15 mouse cellular contexts compared by ENCODE assay signal in the genomic region with DNA sequence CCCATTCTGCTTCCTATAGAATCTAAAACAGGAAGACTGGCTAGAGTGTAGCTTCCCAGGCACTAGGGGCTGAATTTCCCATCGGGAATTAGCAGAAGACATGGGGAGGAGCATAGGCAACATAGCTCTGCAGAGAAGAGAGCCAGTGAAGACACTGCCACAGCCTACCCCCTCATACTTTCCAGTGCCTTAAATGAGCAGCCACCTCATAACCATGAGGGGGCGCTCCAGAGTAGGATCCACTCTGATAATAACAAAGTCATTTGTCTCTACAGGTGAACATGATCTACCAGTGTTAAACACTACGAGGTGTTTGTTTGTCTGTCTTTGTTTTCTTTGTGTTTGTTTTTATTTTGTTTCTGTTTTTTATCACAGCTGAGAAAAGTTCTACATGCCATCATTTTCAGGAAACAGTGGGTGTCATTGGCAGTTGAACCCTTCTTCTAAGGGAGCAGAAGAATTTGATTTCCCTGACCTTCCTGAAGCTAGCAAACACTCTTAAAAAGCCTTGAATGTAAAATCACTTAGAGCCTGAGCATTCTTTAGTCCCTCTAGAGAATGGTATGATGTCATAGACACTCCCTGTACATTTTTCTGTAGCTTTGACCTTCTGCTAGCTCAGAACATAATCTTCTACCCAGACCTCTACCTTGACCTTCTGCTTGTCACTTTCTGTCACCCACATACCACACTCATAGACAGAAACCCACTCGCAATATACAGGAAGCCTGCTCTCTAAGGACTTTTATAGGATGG.
A peak's percentile ranks its signal among the peaks of the same experiment; 100 is the strongest.
DNase-seq lines count a peak whose midpoint lies in the region; ATAC-seq and TF ChIP-seq lines count a peak whose summit lies in the region.
"Had no signal": no experiment of that assay in that cellular context is flagged by ENCODE, and none has a peak within 500 bp of the region (broad histone marks: within the 10 kb centered on the region; RNA-seq: fewer than 3 reads in every experiment).

No protein-coding gene starts in this region.

- TF ChIP-seq EP300 in ES-Bruce4 (IDR thresholded peaks at IDR 0.05; ENCODE audit: insufficient read depth, low read depth, low read length): no peak

- no peaks in the 10 kb centered on the region for H3K9me3 ChIP-seq in lung, embryonic 14.5 days (ENCODE audit: low read depth, low read length)
- no peaks in the 10 kb centered on the region for H3K9me3 ChIP-seq in ES-Bruce4 (replicated peaks; ENCODE audit: control insufficient read depth, insufficient read depth, low read length, poor library complexity, severe bottlenecking)
- H3K9me3 ChIP-seq: embryonic facial prominence, embryonic 12.5 days; forebrain, embryonic 13.5 days had no signal

- no peaks in the 10 kb centered on the region for H3K27me3 ChIP-seq in lung, embryonic 14.5 days (ENCODE audit: insufficient read depth, low read length)
- H3K27me3 ChIP-seq in ES-Bruce4 (ENCODE audit: control insufficient read depth, insufficient read depth, low read length, poor library complexity, severe bottlenecking): no peaks in the 10 kb centered on the region
- H3K27me3 ChIP-seq: embryonic facial prominence, embryonic 12.5 days; forebrain, embryonic 13.5 days had no signal

- DNase-seq in gastrocnemius, adult 2 months: no peak
- no peak for DNase-seq in gastrocnemius, postnatal 25 days
- peak; percentile 14 for DNase-seq in lung, embryonic 14.5 days
- DNase-seq in lung, postnatal 25 days (ENCODE audit: low spot score): no peak
- DNase-seq in cerebellum, adult 9-10 months: no peak
- no peak for DNase-seq in left cerebral cortex, adult 18-20 months (ENCODE audit: low spot score in 2 of 2)
- DNase-seq: cerebellum, adult 2 months; left cerebral cortex, postnatal 4 days; lung, postnatal 14 days; spleen, adult 18-20 months had no signal

- no peaks in the 10 kb centered on the region for H3K36me3 ChIP-seq in lung, embryonic 14.5 days (ENCODE audit: insufficient read depth)
- no peaks in the 10 kb centered on the region for H3K36me3 ChIP-seq in ES-Bruce4 (ENCODE audit: control insufficient read depth, insufficient read depth, low read length, poor library complexity, severe bottlenecking)
- H3K36me3 ChIP-seq: embryonic facial prominence, embryonic 12.5 days; G1E had no signal

- ATAC-seq in lung, embryonic 14.5 days (ENCODE audit: insufficient read depth): no peak
- peak; percentile 66 for ATAC-seq in common myeloid progenitor, adult 5-6 weeks (replicated peaks; ENCODE audit: low read depth, poor library complexity, severe bottlenecking)
- ATAC-seq: forebrain, embryonic 13.5 days had no signal

- intact Hi-C loops in gastrocnemius, adult 2 months (cut with DNase I): no loop called here

- H3K27ac ChIP-seq in gastrocnemius, adult 2 months: no peak overlapping the region
- no peak overlapping the region for H3K27ac ChIP-seq in lung, embryonic 14.5 days (ENCODE audit: low read depth)
- no peak overlapping the region for H3K27ac ChIP-seq in ES-Bruce4 (ENCODE audit: insufficient read depth, low read length)
- H3K27ac ChIP-seq: embryonic facial prominence, embryonic 12.5 days; forebrain, embryonic 13.5 days had no signal

- no peak for TF ChIP-seq POLR2A in ES-Bruce4 (IDR thresholded peaks at IDR 0.05; ENCODE audit: insufficient read depth, low read length)

- WGBS in lung, embryonic 14.5 days: 45% methylated on average over 4 of the region's 4 CpGs

- no peaks in the 10 kb centered on the region for H3K4me1 ChIP-seq in lung, embryonic 14.5 days (ENCODE audit: insufficient read depth)
- H3K4me1 ChIP-seq in ES-Bruce4 (ENCODE audit: control insufficient read depth, insufficient read depth, low read length): no peaks in the 10 kb centered on the region
- H3K4me1 ChIP-seq: embryonic facial prominence, embryonic 12.5 days; forebrain, embryonic 13.5 days had no signal

- no peak overlapping the region for H3K4me3 ChIP-seq in gastrocnemius, adult 2 months
- no peak overlapping the region for H3K4me3 ChIP-seq in lung, embryonic 14.5 days (ENCODE audit: low read depth, low read length)
- no peak overlapping the region for H3K4me3 ChIP-seq in ES-Bruce4 (ENCODE audit: low read depth, low read length)
- H3K4me3 ChIP-seq: embryonic facial prominence, embryonic 12.5 days; forebrain, embryonic 13.5 days had no signal

- no peak overlapping the region for H3K9ac ChIP-seq in lung, embryonic 14.5 days
- no peak overlapping the region for H3K9ac ChIP-seq in ES-Bruce4 (ENCODE audit: low read depth, poor library complexity, severe bottlenecking)
- H3K9ac ChIP-seq: embryonic facial prominence, embryonic 12.5 days; forebrain, embryonic 13.5 days had no signal

- H3K4me2 ChIP-seq in lung, embryonic 14.5 days: no peak overlapping the region
- H3K4me2 ChIP-seq: embryonic facial prominence, embryonic 12.5 days; forebrain, embryonic 13.5 days had no signal

- peak; percentile 49 for TF ChIP-seq CTCF in gastrocnemius, adult 2 months (IDR thresholded peaks at IDR 0.05)
- peak; percentile 44; the same call in 1 of the 2 replicates for TF ChIP-seq CTCF in lung, embryonic 14.5 days (IDR thresholded peaks at IDR 0.05; ENCODE audit: low read depth)
- TF ChIP-seq CTCF in ES-Bruce4 (IDR thresholded peaks at IDR 0.05; ENCODE audit: low read depth, low read length): peak; percentile 15
